Mouse (Mus musculus) testis, postnatal 10 days (tissue): ENCODE measurements around the gene Camta1.
A peak's percentile ranks its signal among the peaks of the same experiment; 100 is the strongest.

Experiments used
- DNase-seq: peaks from one replicate; pipeline ENCODE4 v3.0.0; 2021; ENCODE audit warnings: low spot score

Camta1 gene

GRCm38 (mm10) chr4:151326971-151327686, 534.5 kb downstream of the Camta1 start:
- DNase-seq, result no peak

GRCm38 (mm10) chr4:151316428-151316827, 545.2 kb downstream of the Camta1 start:
- no peak for DNase-seq

- no peak for DNase-seq
Measured at GRCm38 (mm10) chr4:151315726-151316125, 546.0 kb downstream of the Camta1 start.

- DNase-seq, result no peak
Measured at GRCm38 (mm10) chr4:151310773-151311172, 550.9 kb downstream of the Camta1 start.

- DNase-seq, result no peak
Measured at GRCm38 (mm10) chr4:151310056-151310685, 551.5 kb downstream of the Camta1 start.

GRCm38 (mm10) chr4:151306890-151307289, 554.8 kb downstream of the Camta1 start:
- DNase-seq, result no peak

- no peak for DNase-seq
Measured at GRCm38 (mm10) chr4:151306311-151306765, 555.3 kb downstream of the Camta1 start.

- DNase-seq, result no peak
Measured at GRCm38 (mm10) chr4:151305761-151306160, 555.9 kb downstream of the Camta1 start.

GRCm38 (mm10) chr4:151303931-151304330, 557.7 kb downstream of the Camta1 start:
- DNase-seq, result no peak

GRCm38 (mm10) chr4:151303436-151303835, 558.2 kb downstream of the Camta1 start:
- DNase-seq, result no peak

GRCm38 (mm10) chr4:151302195-151303126, 559.2 kb downstream of the Camta1 start:
- peak; percentile 53 for DNase-seq

- no peak for DNase-seq
Measured at GRCm38 (mm10) chr4:151301337-151301736, 560.3 kb downstream of the Camta1 start.

- peak; percentile 57 for DNase-seq
Measured at GRCm38 (mm10) chr4:151300706-151301105, 561.0 kb downstream of the Camta1 start.

- DNase-seq, result no peak
Measured at GRCm38 (mm10) chr4:151295515-151296203, 566.0 kb downstream of the Camta1 start.

- DNase-seq, result peak; percentile 75
Measured at GRCm38 (mm10) chr4:151288893-151289585, 572.6 kb downstream of the Camta1 start.

- DNase-seq, result no peak
Measured at GRCm38 (mm10) chr4:151285905-151286445, 575.7 kb downstream of the Camta1 start.

- DNase-seq, result no peak
Measured at GRCm38 (mm10) chr4:151285432-151285831, 576.2 kb downstream of the Camta1 start.

- peak; percentile 70 for DNase-seq
Measured at GRCm38 (mm10) chr4:151283092-151283741, 578.5 kb downstream of the Camta1 start.

- no peak for DNase-seq
Measured at GRCm38 (mm10) chr4:151282103-151282502, 579.6 kb downstream of the Camta1 start.

- DNase-seq, result no peak
Measured at GRCm38 (mm10) chr4:151275292-151275691, 586.4 kb downstream of the Camta1 start.
